Mouse (Mus musculus) monocyte, adult 59 days (primary cell): ENCODE data around the gene Fbxl16. TPM values are rescaled to one million over a fixed set of nuclear protein-coding genes. Genes with fewer than 3 reads are reported as not detected.

Experiments used
- total RNA-seq, 2 experiments: library from RNA; stranded (reverse); gene quantifications; one replicate each; pipeline ENCODE4 v1.2.4; 2023

The Fbxl16 gene
- under 1 TPM in 1 of 2 experiments, not detected in 1; 0.24 TPM for total RNA-seq

GRCm38 (mm10) chr17:25808789-25809605 lies at the start of gene Fbxl16:
TSS of gene Fbxl16 (plus strand) at chr17:25809085.

GRCm38 (mm10) chr17:25773549-25774120 lies 35.2 kb upstream of the Fbxl16 start, which contains the start of gene Narfl:
TSS of gene Narfl (plus strand) at chr17:25773776.

GRCm38 (mm10) chr17:25785281-25785745 lies 23.6 kb upstream of the Fbxl16 start, which contains the start of gene Haghl:
TSS of gene Haghl (minus strand) at chr17:25785673.

GRCm38 (mm10) chr17:25786280-25786679 lies 22.6 kb upstream of the Fbxl16 start, which contains the start of gene Ccdc78:
TSS of gene Ccdc78 (plus strand) at chr17:25786580.

GRCm38 (mm10) chr17:25792615-25793014 lies 16.3 kb upstream of the Fbxl16 start, which contains the start of gene Fam173a:
TSS of gene Fam173a (minus strand) at chr17:25792901.

GRCm38 (mm10) chr17:25795609-25796092 lies 13.2 kb upstream of the Fbxl16 start, which contains the start of gene AC134908.4:
TSS of gene AC134908.4 (minus strand) at chr17:25795659.

GRCm38 (mm10) chr17:25796951-25797369 lies 11.9 kb upstream of the Fbxl16 start, which contains the start of gene Metrn:
TSS of gene Metrn (minus strand) at chr17:25797136.

GRCm38 (mm10) chr17:25823452-25823851 lies 14.6 kb downstream of the Fbxl16 start, which contains the start of gene Wdr24:
TSS of gene Wdr24 (plus strand) at chr17:25823627.

GRCm38 (mm10) chr17:25828712-25829557 lies 20.1 kb downstream of the Fbxl16 start, which contains the start of gene Jmjd8:
TSS of gene Jmjd8 (plus strand) at chr17:25828867.

GRCm38 (mm10) chr17:25833291-25833663 lies 24.4 kb downstream of the Fbxl16 start, which contains the start of gene Stub1:
TSS of gene Stub1 (minus strand) at chr17:25833404.

GRCm38 (mm10) chr17:25837076-25837410 lies 28.2 kb downstream of the Fbxl16 start, which contains the start of gene Rhbdl1:
TSS of gene Rhbdl1 (minus strand) at chr17:25837295.

GRCm38 (mm10) chr17:25841117-25841880 lies 32.4 kb downstream of the Fbxl16 start, which contains the start of gene Gm20683:
TSS of gene Gm20683 (minus strand) at chr17:25841763.

GRCm38 (mm10) chr17:25844396-25844901 lies 35.6 kb downstream of the Fbxl16 start, which contains the start of gene Rhot2:
TSS of gene Rhot2 (minus strand) at chr17:25844851.

GRCm38 (mm10) chr17:25860832-25861703 lies 52.2 kb downstream of the Fbxl16 start, which contains the start of gene Wdr90:
TSS of gene Wdr90 (minus strand) at chr17:25861501.

GRCm38 (mm10) chr17:25868601-25869191 lies 59.8 kb downstream of the Fbxl16 start, which contains the start of gene Mcrip2:
TSS of gene Mcrip2 (minus strand) at chr17:25868764.

